Mouse (Mus musculus) T-helper 2 cell (primary cell): ENCODE results near the gene Nsd1.
"Not testable (repeated sequence)": the region's sequence is repeated elsewhere in the genome, so short reads cannot be mapped to it uniquely, and the experiment has no call there.

Experiments
- in situ Hi-C: fragments of 300-600 bp; cut with MboI, MseI; formaldehyde crosslinking; loops from one replicate; pipeline ENCODE4 v1.15.1; 2025; ENCODE audit warnings: high pct_unique_total_duplicates

Gene Nsd1

GRCm38 (mm10) chr13:55190121-55190868 is 19.3 kb upstream of the Nsd1 start:
- in situ Hi-C loops = no loop called here

GRCm38 (mm10) chr13:55191535-55191934 is 18.0 kb upstream of the Nsd1 start:
- in situ Hi-C loops = no loop called here

- in situ Hi-C loops = not testable (repeated sequence)
Measured at GRCm38 (mm10) chr13:55202758-55203157, 6.8 kb upstream of the Nsd1 start.

GRCm38 (mm10) chr13:55203740-55204139 is 5.8 kb upstream of the Nsd1 start:
- in situ Hi-C loops = no loop called here

- in situ Hi-C loops = no loop called here
Measured at GRCm38 (mm10) chr13:55204667-55205389, 4.8 kb upstream of the Nsd1 start.

- in situ Hi-C loops = no loop called here
Measured at GRCm38 (mm10) chr13:55205448-55206205, 4.0 kb upstream of the Nsd1 start.

- in situ Hi-C loops = no loop called here
Measured at GRCm38 (mm10) chr13:55208837-55209648, 539 bp upstream of the Nsd1 start.

GRCm38 (mm10) chr13:55210193-55210970 is 800 bp downstream of the Nsd1 start:
- in situ Hi-C loops = no loop called here

- in situ Hi-C loops = no loop called here
Measured at GRCm38 (mm10) chr13:55210971-55211220, 1.3 kb downstream of the Nsd1 start.

- in situ Hi-C loops = no loop called here
Measured at GRCm38 (mm10) chr13:55211221-55212010, 1.8 kb downstream of the Nsd1 start.

GRCm38 (mm10) chr13:55212011-55212360 is 2.4 kb downstream of the Nsd1 start:
- in situ Hi-C loops = no loop called here

GRCm38 (mm10) chr13:55212361-55213137 is 3.0 kb downstream of the Nsd1 start:
- in situ Hi-C loops = no loop called here

- in situ Hi-C loops = no loop called here
Measured at GRCm38 (mm10) chr13:55213138-55213806, 3.7 kb downstream of the Nsd1 start.

- in situ Hi-C loops = no loop called here
Measured at GRCm38 (mm10) chr13:55224364-55224763, 14.8 kb downstream of the Nsd1 start.

- in situ Hi-C loops = loop anchor here (10.0 kb wide), 1 partner anchor 84 kb away; no protein-coding TSS in a partner anchor
Measured at GRCm38 (mm10) chr13:55230701-55231100, 21.1 kb downstream of the Nsd1 start.

- in situ Hi-C loops = no loop called here
Measured at GRCm38 (mm10) chr13:55243205-55243604, 33.6 kb downstream of the Nsd1 start.

- in situ Hi-C loops = no loop called here
Measured at GRCm38 (mm10) chr13:55247293-55248030, 37.9 kb downstream of the Nsd1 start.

- in situ Hi-C loops = no loop called here
Measured at GRCm38 (mm10) chr13:55249246-55249645, 39.7 kb downstream of the Nsd1 start.
